Mouse (Mus musculus) liver, embryonic 12.5 days (tissue): Measurements from ENCODE around the gene Ccdc110. TPM values are rescaled to one million over a fixed set of nuclear protein-coding genes. Genes with fewer than 3 reads are reported as not detected.

ENCODE experiments used
- ATAC-seq: fragments of 200-750 bp; cut with Nextera tagmentation; 2 replicates; pipeline ENCODE4 v1.8.0; 2017; ENCODE audit warnings: moderate number of reproducible peaks, mild to moderate bottlenecking, moderate library complexity
- H3K27ac ChIP-seq: fragments of 300-500 bp; sonication (generic); 2 replicates; pipeline ENCODE4 v1.5.1; 2016; ENCODE audit warnings: mild to moderate bottlenecking
- H3K27me3 ChIP-seq: fragments of 300-500 bp; sonication (generic); replicated peaks from 2 replicates; pipeline ENCODE4 v1.6.1; 2016; ENCODE audit warnings: mild to moderate bottlenecking, moderate library complexity
- H3K36me3 ChIP-seq: fragments of 300-500 bp; sonication (generic); 2 replicates; pipeline ENCODE4 v1.6.1; 2016; ENCODE audit warnings: mild to moderate bottlenecking, moderate library complexity
- H3K4me1 ChIP-seq: fragments of 300-500 bp; sonication (generic); 2 replicates; pipeline ENCODE4 v1.6.1; 2016
- H3K4me2 ChIP-seq: fragments of 300-500 bp; sonication (generic); 2 replicates; pipeline ENCODE4 v1.6.1; 2016; ENCODE audit warnings: mild to moderate bottlenecking, moderate library complexity
- H3K4me3 ChIP-seq: fragments of 300-500 bp; sonication (generic); 2 replicates; pipeline ENCODE4 v1.5.1; 2016; ENCODE audit warnings: mild to moderate bottlenecking, moderate library complexity
- H3K9ac ChIP-seq: fragments of 300-500 bp; sonication (generic); 2 replicates; pipeline ENCODE4 v1.6.1; 2016; ENCODE audit warnings: mild to moderate bottlenecking, moderate library complexity
- H3K9me3 ChIP-seq: fragments of 300-500 bp; sonication (generic); replicated peaks from 2 replicates; pipeline ENCODE4 v1.6.1; 2016; ENCODE audit warnings: mild to moderate bottlenecking, moderate library complexity
- WGBS: fragments of 180-500 bp; shearing (Covaris S2); methylation state at CpG from one replicate; pipeline ENCODE4 v1.1.7; 2016; ENCODE audit not compliant: insufficient replicate concordance; 5-methylcytosine and 5-hydroxymethylcytosine counted together
- polyA plus RNA-seq: library from polyadenylated mRNA; unstranded; fragments of >200 nt; fragmentation: Nextera tagmentation; extraction: Ambion mirVana; gene quantifications from 2 replicates; pipeline ENCODE4 v1.2.1, GENCODE M21; 2016

Gene Ccdc110
- polyA plus RNA-seq, 1 experiment from 2014 or later, result not detected

GRCm38 (mm10) chr8:45986665-45987064 is 52.2 kb downstream of the Ccdc110 start:
- Histone ChIP-seq H3K9me3 (no peaks in the 10 kb centered on the region), H3K27me3 (no peaks in the 10 kb centered on the region), H3K4me3 (no peak overlapping the region), H3K4me2 (no peak overlapping the region), H3K36me3 (peaks cover 79% of the 10 kb centered on the region), H3K4me1 (peaks cover 7% of the 10 kb centered on the region; the same call in 1 of the 2 replicates), H3K9ac (no peak overlapping the region), H3K27ac (no peak overlapping the region)
- no peak for ATAC-seq
- WGBS, result 78% methylated on average over 3 of the region's 3 CpGs

- H3K9ac ChIP-seq, result 0 out of 2 replicates have a peak overlapping the region, but pooled peaks have one; percentile 29
- H3K36me3 ChIP-seq, result peaks cover 70% of the 10 kb centered on the region
- H3K4me3 ChIP-seq, result no peak overlapping the region
- no peaks in the 10 kb centered on the region for H3K27me3 ChIP-seq
- no peak overlapping the region for H3K4me2 ChIP-seq
- peaks cover 7% of the 10 kb centered on the region; the same call in 1 of the 2 replicates for H3K4me1 ChIP-seq
- 26% methylated on average over 2 of the region's 2 CpGs for WGBS
- H3K9me3 ChIP-seq, result no peaks in the 10 kb centered on the region
- no peak overlapping the region for H3K27ac ChIP-seq
- peak; percentile 70 for ATAC-seq
These were observed 53.8 kb downstream of the Ccdc110 start for GRCm38 (mm10) chr8:45988189-45988588.

GRCm38 (mm10) chr8:45990631-45991310 is 56.4 kb downstream of the Ccdc110 start:
- WGBS, result 64% methylated on average over 4 of the region's 4 CpGs
- ATAC-seq, result no peak
- H3K27ac ChIP-seq, result no peak overlapping the region

More at GRCm38 (mm10) chr8:45990631-45991310, 56.4 kb downstream of the Ccdc110 start:
- H3K36me3 ChIP-seq, result peaks cover 66% of the 10 kb centered on the region
- H3K9me3 ChIP-seq, result no peaks in the 10 kb centered on the region
- peaks cover 7% of the 10 kb centered on the region; the same call in 1 of the 2 replicates for H3K4me1 ChIP-seq
- no peaks in the 10 kb centered on the region for H3K27me3 ChIP-seq
- no peak overlapping the region for H3K4me3 ChIP-seq
- no peak overlapping the region for H3K9ac ChIP-seq
- no peak overlapping the region for H3K4me2 ChIP-seq

Other genes with a start within 250 kb of the Ccdc110 start
- gene Pdlim3, start 49.2 kb upstream of the Ccdc110 start, polyA plus RNA-seq, result 2.1 and 3.7 TPM in 2 replicates
- gene 1700029J07Rik, start 40.6 kb downstream of the Ccdc110 start, polyA plus RNA-seq, result 1.1 and 1.2 TPM in 2 replicates
- gene Ufsp2, start 40.9 kb downstream of the Ccdc110 start, polyA plus RNA-seq, result 38.3 and 45.4 TPM in 2 replicates
- gene Lrp2bp, start 64.7 kb downstream of the Ccdc110 start, polyA plus RNA-seq, result 0.16 TPM in 1 of 2 replicates, not detected in the other
- 8.8 and 9.6 TPM in 2 replicates for gene Ankrd37, start 71.1 kb downstream of the Ccdc110 start, polyA plus RNA-seq
- gene Cfap97, start 217.2 kb downstream of the Ccdc110 start, polyA plus RNA-seq, result 12.1 and 12.5 TPM in 2 replicates
- 5.7 and 6.2 TPM in 2 replicates for gene Snx25, start 217.5 kb downstream of the Ccdc110 start, polyA plus RNA-seq